Mouse (Mus musculus) intestine, embryonic 14.5 days (tissue): ENCODE data around the gene Egfl7. TPM values are rescaled to one million over a fixed set of nuclear protein-coding genes. Genes with fewer than 3 reads are reported as not detected.

Experiments
- ATAC-seq: fragments of 200-750 bp; cut with Nextera tagmentation; replicated peaks from 2 replicates; pipeline ENCODE4 v1.8.0; 2017; ENCODE audit warnings: low read depth, moderate number of reproducible peaks, moderate TSS enrichment, moderate library complexity; ENCODE audit not compliant: low FRiP score, low TSS enrichment
- DNase-seq: peaks from one replicate; pipeline ENCODE4 v3.0.0-alpha.2; 2018; ENCODE audit warnings: low spot score
- H3K27ac ChIP-seq: fragments of 300-500 bp; sonication (generic); 2 replicates; pipeline ENCODE4 v1.5.1; 2014; ENCODE audit warnings: low read depth, mild to moderate bottlenecking, control low read depth
- H3K27me3 ChIP-seq: fragments of 300-500 bp; sonication (generic); replicated peaks from 2 replicates; pipeline ENCODE4 v1.6.1; 2014; ENCODE audit warnings: low read length, control low read depth; ENCODE audit not compliant: control insufficient read depth, insufficient read depth
- H3K36me3 ChIP-seq: fragments of 300-500 bp; sonication (generic); 2 replicates; pipeline ENCODE4 v1.6.1; 2014; ENCODE audit warnings: low read length, control low read depth; ENCODE audit not compliant: control insufficient read depth, insufficient read depth
- H3K4me1 ChIP-seq: fragments of 300-500 bp; sonication (generic); replicated peaks from 2 replicates; pipeline ENCODE4 v1.6.1; 2014; ENCODE audit warnings: low read length, control low read depth, mixed read lengths; ENCODE audit not compliant: control insufficient read depth, insufficient read depth
- H3K4me2 ChIP-seq: fragments of 300-500 bp; sonication (generic); 2 replicates; pipeline ENCODE4 v1.6.1; 2014; ENCODE audit warnings: low read length
- H3K4me3 ChIP-seq: fragments of 300-500 bp; sonication (generic); 2 replicates; pipeline ENCODE4 v1.5.1; 2014; ENCODE audit warnings: low read depth, low read length, control low read depth, mixed read lengths
- H3K9ac ChIP-seq: fragments of 300-500 bp; sonication (generic); 2 replicates; pipeline ENCODE4 v1.6.1; 2014; ENCODE audit warnings: mild to moderate bottlenecking, low read length
- H3K9me3 ChIP-seq: fragments of 300-500 bp; sonication (generic); 2 replicates; pipeline ENCODE4 v1.6.1; 2016; ENCODE audit warnings: low read length, control low read depth; ENCODE audit not compliant: control insufficient read depth
- WGBS: fragments of 180-500 bp; shearing (Covaris S2); extraction: QIAGEN DNeasy Blood & Tissue Kit; methylation state at CpG from one replicate; pipeline ENCODE4 v1.1.7; 2014; 5-methylcytosine and 5-hydroxymethylcytosine counted together
- polyA plus RNA-seq: library from polyadenylated mRNA; unstranded; fragments of >200 nt; fragmentation: Nextera tagmentation; extraction: Ambion mirVana; gene quantifications from 2 replicates; pipeline ENCODE4 v1.2.1, GENCODE M21; 2014

Gene Egfl7
- polyA plus RNA-seq, 1 experiment from 2014 or later = 135 TPM

- Histone ChIP-seq H3K9me3 (no peaks in the 10 kb centered on the region), H3K4me1 (peaks cover 8% of the 10 kb centered on the region), H3K4me3 (no peak overlapping the region), H3K4me2 (no peak overlapping the region), H3K36me3 (no peaks in the 10 kb centered on the region), H3K27ac (no peak overlapping the region), H3K9ac (no peak overlapping the region), H3K27me3 (no peaks in the 10 kb centered on the region)
- no peak for DNase-seq
- ATAC-seq = no peak
Measured at GRCm38 (mm10) chr2:26611896-26612295, 32.1 kb downstream of the Egfl7 start.

- no peak for DNase-seq
- Histone ChIP-seq H3K9ac (no peak overlapping the region), H3K9me3 (no peaks in the 10 kb centered on the region), H3K36me3 (no peaks in the 10 kb centered on the region), H3K27me3 (no peaks in the 10 kb centered on the region), H3K4me3 (no peak overlapping the region), H3K4me1 (no peaks in the 10 kb centered on the region), H3K27ac (no peak overlapping the region), H3K4me2 (no peak overlapping the region)
- 83% methylated on average over 5 of the region's 5 CpGs for WGBS
- no peak for ATAC-seq
Measured at GRCm38 (mm10) chr2:26614903-26615302, 35.1 kb downstream of the Egfl7 start.

GRCm38 (mm10) chr2:26615459-26616124 is 35.8 kb downstream of the Egfl7 start:
- Histone ChIP-seq H3K36me3 (no peaks in the 10 kb centered on the region), H3K4me2 (no peak overlapping the region), H3K27me3 (no peaks in the 10 kb centered on the region), H3K4me3 (no peak overlapping the region), H3K9ac (no peak overlapping the region), H3K27ac (no peak overlapping the region), H3K9me3 (no peaks in the 10 kb centered on the region), H3K4me1 (no peaks in the 10 kb centered on the region)
- 82% methylated on average over 4 of the region's 4 CpGs for WGBS
- DNase-seq = no peak
- ATAC-seq = no peak

DNA sequence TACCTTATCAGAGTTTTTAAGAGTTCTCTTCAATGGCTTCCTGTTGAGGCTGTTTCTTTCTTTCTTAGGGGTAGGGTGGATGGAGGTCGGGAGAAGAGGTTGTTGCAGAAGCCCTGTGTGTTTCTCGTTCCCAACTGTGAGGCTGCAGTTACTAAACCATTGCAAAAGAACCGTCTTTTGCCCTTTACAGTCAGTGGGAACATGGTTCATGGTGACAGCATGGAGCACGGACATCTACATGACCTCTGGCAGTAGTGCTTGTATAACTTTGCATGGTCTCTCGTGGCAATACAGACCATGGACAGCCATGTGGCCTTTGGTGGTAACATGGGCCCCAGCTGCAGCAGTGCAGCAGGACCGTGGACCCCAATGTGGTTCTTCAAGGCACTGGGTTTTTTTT is 37.5 kb downstream of the Egfl7 start:
- Histone ChIP-seq H3K4me1 (no peaks in the 10 kb centered on the region), H3K27ac (no peak overlapping the region)

DNA sequence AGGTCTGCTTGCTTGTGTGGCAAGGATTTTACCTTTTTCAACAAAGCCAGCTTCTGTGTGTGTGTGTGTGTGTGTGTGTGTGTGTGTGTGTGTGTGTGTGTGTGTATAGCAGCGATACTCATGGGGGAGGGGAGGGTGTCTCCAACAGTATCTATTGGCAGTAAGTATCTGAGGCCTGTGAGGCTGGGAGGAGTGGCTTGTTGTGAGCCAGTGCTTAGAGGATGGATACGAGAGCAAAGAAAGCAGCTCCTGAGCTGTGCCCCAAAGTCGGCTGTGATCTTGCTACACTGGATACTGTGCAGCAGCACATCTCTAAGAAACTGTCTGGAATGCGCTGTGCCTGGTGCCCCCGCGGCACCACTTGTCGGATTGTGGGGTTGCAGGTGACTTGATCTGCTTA is 38.1 kb downstream of the Egfl7 start:
- DNase-seq (no peak), ATAC-seq (no peak)
- H3K4me3 ChIP-seq = no peak overlapping the region
- no peak overlapping the region for H3K4me2 ChIP-seq
- H3K9me3 ChIP-seq = no peaks in the 10 kb centered on the region
- no peaks in the 10 kb centered on the region for H3K4me1 ChIP-seq
- WGBS = 56% methylated on average over 7 of the region's 7 CpGs
- H3K27ac ChIP-seq = no peak overlapping the region
- H3K36me3 ChIP-seq = no peaks in the 10 kb centered on the region
- no peak overlapping the region for H3K9ac ChIP-seq
- H3K27me3 ChIP-seq = no peaks in the 10 kb centered on the region

More for the DNA sequence above, 37.5 kb downstream of the Egfl7 start:
- ATAC-seq (no peak), DNase-seq (no peak)
- Histone ChIP-seq H3K36me3 (no peaks in the 10 kb centered on the region), H3K4me2 (no peak overlapping the region), H3K27me3 (no peaks in the 10 kb centered on the region), H3K9me3 (no peaks in the 10 kb centered on the region), H3K4me3 (no peak overlapping the region), H3K9ac (no peak overlapping the region)
- WGBS = 80% methylated on average over 6 of the region's 6 CpGs

- no peaks in the 10 kb centered on the region for H3K4me1 ChIP-seq
- DNase-seq (no peak), ATAC-seq (no peak)
- no peak overlapping the region for H3K4me3 ChIP-seq
- H3K4me2 ChIP-seq = no peak overlapping the region
- H3K36me3 ChIP-seq = no peaks in the 10 kb centered on the region
- no peaks in the 10 kb centered on the region for H3K27me3 ChIP-seq
- no peak overlapping the region for H3K27ac ChIP-seq
- 44% methylated on average over 2 of the region's 2 CpGs for WGBS
- H3K9ac ChIP-seq = no peak overlapping the region
- no peaks in the 10 kb centered on the region for H3K9me3 ChIP-seq
Measured at GRCm38 (mm10) chr2:26621246-26621645, 41.4 kb downstream of the Egfl7 start.

- no peak for ATAC-seq
- 73% methylated on average over 5 of the region's 5 CpGs for WGBS
Measured at GRCm38 (mm10) chr2:26622984-26623383, 43.2 kb downstream of the Egfl7 start.

GRCm38 (mm10) chr2:26625419-26625818 is 45.6 kb downstream of the Egfl7 start:
- 87% methylated on average over 3 of the region's 3 CpGs for WGBS
- H3K27me3 ChIP-seq = no peaks in the 10 kb centered on the region
- H3K27ac ChIP-seq = no peak overlapping the region
- H3K4me1 ChIP-seq = peaks cover 15% of the 10 kb centered on the region
- H3K9me3 ChIP-seq = no peaks in the 10 kb centered on the region
- no peaks in the 10 kb centered on the region for H3K36me3 ChIP-seq
- H3K4me3 ChIP-seq = no peak overlapping the region
- no peak overlapping the region for H3K9ac ChIP-seq
- no peak overlapping the region for H3K4me2 ChIP-seq
- ATAC-seq = no peak
- no peak for DNase-seq

More at GRCm38 (mm10) chr2:26622984-26623383, 43.2 kb downstream of the Egfl7 start:
- H3K4me2 ChIP-seq = no peak overlapping the region
- H3K4me1 ChIP-seq = no peaks in the 10 kb centered on the region
- H3K9ac ChIP-seq = no peak overlapping the region
- H3K27ac ChIP-seq = no peak overlapping the region
- no peak overlapping the region for H3K4me3 ChIP-seq
- DNase-seq = no peak
- no peaks in the 10 kb centered on the region for H3K36me3 ChIP-seq
- no peaks in the 10 kb centered on the region for H3K27me3 ChIP-seq
- no peaks in the 10 kb centered on the region for H3K9me3 ChIP-seq

DNA sequence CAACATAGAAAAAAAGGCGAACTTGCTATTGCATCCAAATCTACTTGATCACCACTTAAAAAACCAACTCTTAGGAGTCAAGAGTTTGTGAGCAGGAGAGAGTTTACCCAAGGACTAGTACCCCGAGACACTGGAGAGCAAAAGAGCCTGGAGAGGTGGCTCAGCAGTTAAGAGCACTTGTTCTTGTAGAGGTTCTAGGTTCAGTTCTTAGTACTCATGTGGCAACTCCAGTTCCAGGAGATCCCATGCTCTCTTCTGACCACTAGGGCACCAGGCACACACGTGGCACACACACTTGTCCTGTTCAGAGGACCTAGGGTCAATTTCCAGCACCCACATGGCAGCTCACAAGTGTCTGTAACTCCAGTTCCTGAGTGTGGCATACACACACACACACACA is 46.3 kb downstream of the Egfl7 start:
- Histone ChIP-seq H3K36me3 (no peaks in the 10 kb centered on the region), H3K9me3 (no peaks in the 10 kb centered on the region), H3K27ac (no peak overlapping the region), H3K4me3 (no peak overlapping the region), H3K4me1 (peaks cover 21% of the 10 kb centered on the region), H3K4me2 (no peak overlapping the region), H3K27me3 (no peaks in the 10 kb centered on the region), H3K9ac (no peak overlapping the region)
- 73% methylated on average over 3 of the region's 3 CpGs for WGBS
- no peak for DNase-seq
- ATAC-seq = no peak
